Mouse (Mus musculus): Measurements from ENCODE around the gene B4galt2.
A peak's percentile ranks its signal among the peaks of the same experiment; 100 is the strongest.

The B4galt2 gene

GRCm38 (mm10) chr4:117882701-117883691, at the start of gene B4galt2:
B4galt2 (minus strand) TSS chr4:117883487.
- peak; percentile 55 to 64 for DNase-seq (ENCODE audit: low spot score in 2 of 2)

- DNase-seq (ENCODE audit: low spot score in 2 of 2) = no peak
Measured at GRCm38 (mm10) chr4:117929391-117929881, 46.1 kb upstream of the B4galt2 start, which contains the start of gene Artn. Artn (minus strand) TSS chr4:117929763.

DNA sequence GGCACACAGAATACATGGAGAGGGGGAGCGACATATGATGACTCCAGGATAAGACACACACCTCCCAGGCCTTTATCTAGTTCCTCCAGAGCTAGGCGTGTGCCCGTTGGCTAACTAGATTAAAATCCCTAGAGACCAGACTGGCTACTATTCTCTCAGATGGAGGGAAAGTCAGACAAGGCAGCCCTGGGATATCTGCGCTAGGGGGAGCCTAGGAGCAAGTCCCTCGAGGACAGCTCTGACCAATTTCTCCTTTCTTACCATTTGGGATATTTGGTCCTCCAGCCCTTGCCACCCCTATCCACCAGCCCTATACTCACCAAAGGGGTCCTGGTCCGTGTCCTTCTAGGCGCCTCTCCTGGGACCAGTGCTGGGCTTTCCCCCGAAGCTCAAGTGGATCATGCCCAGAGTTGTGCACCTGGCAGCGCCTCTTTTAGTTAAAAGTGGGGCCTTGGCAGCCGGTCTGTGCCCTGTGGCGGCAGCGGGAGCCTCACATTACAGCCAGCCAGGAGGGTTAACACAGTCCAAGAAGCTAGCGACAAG, 45.5 kb upstream of the B4galt2 start:
- no peak for DNase-seq (ENCODE audit: low spot score in 2 of 2)

- peak in 1 of 2 experiments; percentile 72 for DNase-seq (ENCODE audit: low spot score in 2 of 2)
Measured at GRCm38 (mm10) chr4:117928234-117928633, 44.9 kb upstream of the B4galt2 start.

- DNase-seq (ENCODE audit: low spot score in 2 of 2) = peak in 1 of 2 experiments; percentile 47
Measured at GRCm38 (mm10) chr4:117926545-117927482, 43.5 kb upstream of the B4galt2 start.

GRCm38 (mm10) chr4:117924916-117925315, 41.6 kb upstream of the B4galt2 start:
- no peak for DNase-seq (ENCODE audit: low spot score in 2 of 2)

DNA sequence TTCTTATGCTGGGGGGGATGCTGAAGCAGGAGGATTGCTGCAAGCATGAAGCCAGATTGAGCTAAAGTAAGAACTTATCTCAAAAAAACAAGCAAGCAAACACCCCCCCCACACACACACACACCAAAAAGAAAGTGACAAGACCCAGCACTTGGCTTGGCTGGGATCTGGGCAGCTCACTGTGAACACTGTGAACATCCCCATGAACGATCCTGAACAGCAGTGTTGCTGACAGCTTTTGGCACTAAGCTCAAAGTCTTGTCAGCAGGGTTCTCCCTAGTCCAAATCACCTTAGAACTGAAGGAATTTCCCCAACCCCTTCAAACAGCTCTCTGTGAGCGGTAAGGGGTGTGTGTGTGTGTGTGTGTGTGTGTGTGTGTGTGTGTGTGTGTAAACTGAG, 40.2 kb upstream of the B4galt2 start:
- no peak for DNase-seq (ENCODE audit: low spot score in 2 of 2)

DNA sequence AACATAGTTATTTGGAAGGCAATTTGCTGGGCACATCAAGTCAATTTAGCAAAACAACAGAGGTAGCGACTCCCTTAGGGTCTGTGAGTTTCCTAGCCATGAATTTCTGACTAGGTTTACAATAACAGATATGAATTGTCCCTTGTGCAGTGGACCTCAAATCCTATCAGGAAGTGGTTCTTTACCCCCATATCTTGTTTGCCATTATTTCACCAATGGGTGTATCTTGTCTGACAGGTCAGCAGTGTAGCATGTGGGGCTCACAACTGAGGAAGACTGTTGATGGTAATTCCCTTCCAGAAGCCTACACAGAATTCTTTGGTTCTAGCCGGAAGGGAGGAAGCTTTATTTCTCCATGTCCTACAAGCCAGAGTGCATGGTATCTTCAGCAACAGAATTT, 38.1 kb upstream of the B4galt2 start:
- DNase-seq (ENCODE audit: low spot score in 2 of 2) = no peak

GRCm38 (mm10) chr4:117918762-117919161, 35.5 kb upstream of the B4galt2 start:
- no peak for DNase-seq (ENCODE audit: low spot score in 2 of 2)

- no peak for DNase-seq (ENCODE audit: low spot score in 2 of 2)
Measured at GRCm38 (mm10) chr4:117918261-117918660, 35.0 kb upstream of the B4galt2 start.

GRCm38 (mm10) chr4:117917847-117918246, 34.6 kb upstream of the B4galt2 start:
- DNase-seq (ENCODE audit: low spot score in 2 of 2) = no peak

DNA sequence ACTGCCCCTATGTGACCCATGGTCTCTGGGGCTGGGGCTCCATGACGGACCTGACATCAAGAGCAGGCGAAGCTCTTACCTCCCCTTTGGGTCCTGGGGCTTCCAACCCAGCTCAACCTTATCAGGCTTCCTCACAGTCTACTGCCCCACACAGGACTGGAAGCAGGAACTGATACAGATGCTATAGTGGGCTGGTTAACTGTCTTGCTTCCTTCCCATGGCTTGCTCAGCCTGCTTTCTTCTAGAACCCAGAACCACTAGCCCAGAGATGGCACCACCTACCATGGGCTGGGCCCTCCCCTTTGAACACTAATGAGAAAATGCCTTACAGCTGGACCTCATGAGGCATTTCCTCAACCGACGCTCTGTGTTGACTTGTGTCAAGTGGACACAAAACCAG, 34.1 kb upstream of the B4galt2 start:
- no peak for DNase-seq (ENCODE audit: low spot score in 2 of 2)

GRCm38 (mm10) chr4:117916386-117916785, 33.1 kb upstream of the B4galt2 start:
- DNase-seq (ENCODE audit: low spot score in 2 of 2) = no peak

- no peak for DNase-seq (ENCODE audit: low spot score in 2 of 2)
Measured at GRCm38 (mm10) chr4:117915489-117916105, 32.3 kb upstream of the B4galt2 start.

DNA sequence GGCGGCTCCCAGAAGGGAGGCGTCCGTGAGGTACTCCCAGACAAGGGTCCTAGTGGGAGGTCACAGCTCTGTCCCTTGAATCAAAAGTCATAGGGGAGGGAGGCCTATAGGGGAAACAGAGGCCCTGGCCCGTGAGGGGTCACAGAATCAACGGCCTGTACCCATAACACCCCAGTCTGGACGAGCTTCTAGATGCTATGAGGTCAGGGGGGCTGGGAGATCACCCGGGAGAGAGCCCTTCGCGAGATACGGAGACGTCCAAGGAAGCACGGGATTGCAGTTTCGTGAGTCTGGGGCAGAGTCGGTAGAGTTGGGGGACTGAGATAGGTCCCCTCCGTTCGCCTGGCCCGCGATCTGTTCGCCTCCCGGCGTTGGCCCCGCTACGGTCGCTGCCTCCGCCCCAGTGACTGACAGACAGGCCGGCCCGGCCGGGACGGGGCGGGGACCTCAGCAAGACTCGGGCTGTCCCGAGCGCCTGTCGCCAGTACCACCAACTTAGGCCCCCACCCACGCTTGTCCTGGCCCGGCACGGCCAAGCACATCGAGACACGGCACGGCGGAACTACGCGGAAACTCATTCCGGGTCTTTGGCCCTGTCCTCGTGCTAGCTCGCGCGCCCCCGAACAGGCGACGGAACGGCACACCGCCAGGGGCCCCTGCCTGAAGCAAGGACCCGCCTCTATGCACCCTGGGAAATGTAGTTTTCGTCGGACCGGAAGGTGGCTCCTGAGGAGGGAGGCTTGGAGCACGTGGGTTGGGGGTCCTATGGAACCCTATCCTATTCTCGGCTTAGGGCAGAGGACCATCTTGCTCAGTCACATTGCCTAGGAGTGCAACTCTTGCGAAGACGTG, 31.5 kb upstream of the B4galt2 start, which contains the start of gene Ipo13:
Gene Ipo13, minus strand, starts transcription at position 409 of the 852 bp plus-strand sequence.
- DNase-seq (ENCODE audit: low spot score in 2 of 2) = peak; percentile 74 to 88

DNA sequence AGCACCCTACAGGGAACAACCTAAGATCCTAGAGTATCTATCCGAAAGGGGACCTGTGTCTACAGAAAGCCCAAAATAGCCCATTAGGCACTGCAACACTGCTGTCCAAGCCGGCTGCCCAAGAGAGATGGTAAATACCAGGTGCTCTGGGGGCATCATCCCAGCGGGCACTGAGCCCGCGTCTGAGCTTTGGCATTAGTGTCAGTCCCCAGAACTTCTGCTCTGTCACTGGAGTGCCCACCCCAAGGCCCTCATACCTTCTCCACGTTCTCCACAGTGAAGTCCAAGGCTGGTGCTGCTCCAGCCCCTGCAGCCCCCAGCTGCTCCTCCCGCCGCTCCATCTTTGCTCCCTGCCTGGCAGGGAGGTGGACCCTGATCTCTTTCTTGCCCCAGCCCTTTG, 30.7 kb upstream of the B4galt2 start:
- DNase-seq (ENCODE audit: low spot score in 2 of 2) = peak in 1 of 2 experiments; percentile 42

- peak in 1 of 2 experiments; percentile 50 for DNase-seq (ENCODE audit: low spot score in 2 of 2)
Measured at GRCm38 (mm10) chr4:117913421-117913820, 30.1 kb upstream of the B4galt2 start.

- no peak for DNase-seq (ENCODE audit: low spot score in 2 of 2)
Measured at GRCm38 (mm10) chr4:117912685-117913273, 29.5 kb upstream of the B4galt2 start.

- no peak for DNase-seq (ENCODE audit: low spot score in 2 of 2)
Measured at GRCm38 (mm10) chr4:117912131-117912561, 28.9 kb upstream of the B4galt2 start.

Data from cerebellum, postnatal 4 days (tissue).